Mouse (Mus musculus) brain, embryonic 14.5 days (tissue): Measurements from ENCODE around the gene Gm49425.

Experiments
- CTCF ChIP-seq: fragments of 200-500 bp; IDR thresholded peaks from 2 replicates; pipeline ENCODE4 v1.5.1; 2012; ENCODE audit warnings: inconsistent platforms, mild to moderate bottlenecking, moderate library complexity, borderline replicate concordance; ENCODE audit not compliant: insufficient read depth, insufficient read length; ENCODE audit errors: extremely low read depth
- POLR2A ChIP-seq: fragments of 200-500 bp; IDR thresholded peaks from 2 replicates; pipeline ENCODE4 v1.6.1; 2012; ENCODE audit warnings: mild to moderate bottlenecking, inconsistent platforms, borderline replicate concordance; ENCODE audit not compliant: poor library complexity, insufficient read depth, insufficient read length, severe bottlenecking; ENCODE audit errors: extremely low read depth

DNA sequence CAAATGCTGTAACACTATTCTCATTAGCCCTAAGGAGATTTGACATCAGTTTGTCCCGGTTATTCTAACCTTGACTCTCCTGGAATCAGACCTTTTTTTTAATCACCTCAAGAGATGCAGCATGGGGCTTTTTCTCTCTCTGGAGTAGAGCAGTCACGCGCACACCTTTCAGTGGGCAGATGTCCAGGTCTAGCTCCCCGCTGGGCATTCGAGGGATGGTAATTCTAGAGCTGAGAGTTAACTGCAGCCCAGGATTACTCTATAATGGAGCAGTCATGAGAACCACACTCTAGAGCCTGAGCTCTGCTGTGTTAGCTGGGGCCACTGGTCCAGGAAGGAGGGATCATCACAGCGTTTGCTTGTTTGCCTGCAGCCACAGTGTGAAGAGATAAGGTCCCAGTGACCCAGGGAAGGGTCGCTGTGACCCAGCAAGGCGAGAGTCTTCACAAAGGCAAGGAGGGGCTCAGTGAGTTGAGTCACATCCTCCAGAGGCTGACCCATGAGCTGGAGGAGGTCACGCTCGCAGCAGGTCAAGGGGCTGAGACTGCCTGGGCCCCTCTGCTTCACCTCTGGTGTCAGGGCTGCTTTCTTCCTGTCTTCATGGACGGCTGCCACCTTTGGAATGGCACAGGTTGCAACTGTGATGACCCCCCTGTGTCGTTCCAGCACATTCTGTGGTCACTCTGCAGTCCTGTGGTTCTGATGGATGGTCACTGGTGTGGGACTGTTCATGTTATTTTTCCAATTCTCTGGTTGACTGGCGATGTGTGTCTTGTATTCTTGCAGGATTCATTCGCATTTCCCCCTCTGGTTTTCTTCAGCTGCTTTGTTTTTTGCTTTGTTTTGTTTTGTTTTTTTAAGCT, 9.9 kb downstream of the Gm49425 start:
- no peak for TF ChIP-seq CTCF
- no peak for TF ChIP-seq POLR2A
